Mouse (Mus musculus) kidney, postnatal 0 days (tissue): Measurements from ENCODE around the gene Kcnc3. TPM values are rescaled to one million over a fixed set of nuclear protein-coding genes. Genes with fewer than 3 reads are reported as not detected.
A peak's percentile ranks its signal among the peaks of the same experiment; 100 is the strongest.

ENCODE experiments used
- ATAC-seq: fragments of 200-750 bp; cut with Nextera tagmentation; replicated peaks from 2 replicates; pipeline ENCODE4 v1.8.0; 2017; ENCODE audit warnings: low read depth, moderate number of reproducible peaks, moderate TSS enrichment, moderate library complexity; ENCODE audit not compliant: low FRiP score
- DNase-seq: peaks from one replicate; pipeline ENCODE4 v3.0.0-alpha.2; 2016; ENCODE audit warnings: low spot score
- H3K27ac ChIP-seq: fragments of 300-500 bp; sonication (generic); 2 replicates; pipeline ENCODE4 v1.5.1; 2014; ENCODE audit warnings: mild to moderate bottlenecking
- H3K27me3 ChIP-seq: fragments of 300-500 bp; sonication (generic); 2 replicates; pipeline ENCODE4 v1.6.1; 2014; ENCODE audit warnings: low read length, mixed read lengths; ENCODE audit not compliant: insufficient read depth
- H3K36me3 ChIP-seq: fragments of 300-500 bp; sonication (generic); 2 replicates; pipeline ENCODE4 v1.6.1; 2014; ENCODE audit warnings: low read length, mixed read lengths; ENCODE audit not compliant: insufficient read depth
- H3K4me1 ChIP-seq: fragments of 300-500 bp; sonication (generic); replicated peaks from 2 replicates; pipeline ENCODE4 v1.6.1; 2014; ENCODE audit warnings: antibody characterized with exemption, low read length, mixed read lengths; ENCODE audit not compliant: insufficient read depth
- H3K4me2 ChIP-seq: fragments of 300-500 bp; sonication (generic); 2 replicates; pipeline ENCODE4 v1.6.1; 2014; ENCODE audit warnings: mild to moderate bottlenecking, low read length, moderate library complexity, mixed read lengths
- H3K4me3 ChIP-seq: fragments of 300-500 bp; sonication (generic); replicated peaks from 2 replicates; pipeline ENCODE4 v1.5.1; 2014; ENCODE audit warnings: low read depth, low read length
- H3K9ac ChIP-seq: fragments of 300-500 bp; sonication (generic); 2 replicates; pipeline ENCODE4 v1.6.1; 2014; ENCODE audit warnings: low read depth, low read length
- H3K9me3 ChIP-seq: fragments of 300-500 bp; sonication (generic); replicated peaks from 2 replicates; pipeline ENCODE4 v1.6.1; 2016; ENCODE audit warnings: low read length, inconsistent platforms, mixed read lengths
- CTCF ChIP-seq: IDR thresholded peaks from 2 replicates; pipeline ENCODE4 v1.5.1; 2016; ENCODE audit warnings: antibody characterized with exemption, low read depth, mild to moderate bottlenecking, moderate library complexity
- WGBS: fragments of 180-500 bp; shearing (Covaris S2); extraction: QIAGEN DNeasy Blood & Tissue Kit; methylation state at CpG from one replicate; pipeline ENCODE4 v1.1.7; 2014; 5-methylcytosine and 5-hydroxymethylcytosine counted together
- polyA plus RNA-seq: library from polyadenylated mRNA; unstranded; fragments of >200 nt; fragmentation: Nextera tagmentation; extraction: Ambion mirVana; gene quantifications from 2 replicates; pipeline ENCODE4 v1.2.1, GENCODE M21; 2015

Kcnc3 gene
- polyA plus RNA-seq, 1 experiment from 2014 or later: 0.30 TPM

- no peak for TF ChIP-seq CTCF
- Histone ChIP-seq H3K4me2 (no peak overlapping the region), H3K36me3 (no peaks in the 10 kb centered on the region), H3K27ac (no peak overlapping the region), H3K9me3 (no peaks in the 10 kb centered on the region), H3K4me3 (no peak overlapping the region), H3K9ac (no peak overlapping the region), H3K27me3 (no peaks in the 10 kb centered on the region), H3K4me1 (no peaks in the 10 kb centered on the region)
- no peak for DNase-seq
- ATAC-seq: no peak
- WGBS: 70% methylated on average over 6 of the region's 6 CpGs
These were observed 25.1 kb upstream of the Kcnc3 start for GRCm38 (mm10) chr7:44565414-44565813.

- H3K36me3 ChIP-seq: no peaks in the 10 kb centered on the region
- ATAC-seq: no peak
- DNase-seq: no peak
- H3K27ac ChIP-seq: no peak overlapping the region
- no peaks in the 10 kb centered on the region for H3K4me1 ChIP-seq
- no peaks in the 10 kb centered on the region for H3K27me3 ChIP-seq
- TF ChIP-seq CTCF: no peak
- H3K9ac ChIP-seq: no peak overlapping the region
- no peak overlapping the region for H3K4me3 ChIP-seq
- H3K9me3 ChIP-seq: no peaks in the 10 kb centered on the region
- H3K4me2 ChIP-seq: no peak overlapping the region
- 65% methylated on average over 9 of the region's 9 CpGs for WGBS
These were observed 21.7 kb upstream of the Kcnc3 start for GRCm38 (mm10) chr7:44568803-44569202.

- Histone ChIP-seq H3K4me2 (no peak overlapping the region), H3K27ac (peak overlapping the region; percentile 65), H3K36me3 (no peaks in the 10 kb centered on the region), H3K4me1 (no peaks in the 10 kb centered on the region), H3K9ac (no peak overlapping the region), H3K4me3 (no peak overlapping the region), H3K9me3 (no peaks in the 10 kb centered on the region), H3K27me3 (no peaks in the 10 kb centered on the region)
- 79% methylated on average over 6 of the region's 6 CpGs for WGBS
- no peak for ATAC-seq
- TF ChIP-seq CTCF: no peak
- no peak for DNase-seq
These were observed 19.5 kb upstream of the Kcnc3 start for GRCm38 (mm10) chr7:44570989-44571388.

- Histone ChIP-seq H3K4me2 (no peak overlapping the region), H3K9me3 (no peaks in the 10 kb centered on the region), H3K4me1 (no peaks in the 10 kb centered on the region), H3K36me3 (no peaks in the 10 kb centered on the region), H3K9ac (no peak overlapping the region), H3K27ac (peak overlapping the region; percentile 65), H3K4me3 (no peak overlapping the region), H3K27me3 (no peaks in the 10 kb centered on the region)
- WGBS: 30% methylated on average over 4 of the region's 4 CpGs
- ATAC-seq: peak; percentile 74
- TF ChIP-seq CTCF: no peak
- DNase-seq: no peak
These were observed 18.7 kb upstream of the Kcnc3 start for GRCm38 (mm10) chr7:44571811-44572210.

- Histone ChIP-seq H3K4me2 (peak within 1 kb of the TSS; percentile 36; the same call in 1 of the 2 replicates), H3K4me1 (no peaks in the 10 kb centered on the region), H3K27ac (peak within 1 kb of the TSS; percentile 65), H3K27me3 (no peaks in the 10 kb centered on the region), H3K36me3 (no peaks in the 10 kb centered on the region), H3K4me3 (no peak within 1 kb of the TSS), H3K9ac (0 out of 2 replicates have a peak within 1 kb of the TSS, but pooled peaks have one; percentile 31), H3K9me3 (no peaks in the 10 kb centered on the region)
- WGBS: 43% methylated on average over 7 of the region's 7 CpGs
- peak; percentile 93 for ATAC-seq
- TF ChIP-seq CTCF: no peak
- DNase-seq: peak; percentile 28
These were observed 18.2 kb upstream of the Kcnc3 start, which contains the start of gene Napsa for GRCm38 (mm10) chr7:44572213-44572701. Gene Napsa (plus strand): TSS chr7:44572380.

- WGBS: 70% methylated on average over 5 of the region's 5 CpGs
- no peak for ATAC-seq
These were observed 17.4 kb upstream of the Kcnc3 start for GRCm38 (mm10) chr7:44572956-44573484.

GRCm38 (mm10) chr7:44576333-44576844 is 14.1 kb upstream of the Kcnc3 start:
- ATAC-seq: no peak
- Histone ChIP-seq H3K4me3 (no peak overlapping the region), H3K9ac (no peak overlapping the region), H3K4me1 (no peaks in the 10 kb centered on the region), H3K9me3 (no peaks in the 10 kb centered on the region), H3K36me3 (no peaks in the 10 kb centered on the region), H3K4me2 (no peak overlapping the region), H3K27me3 (no peaks in the 10 kb centered on the region), H3K27ac (no peak overlapping the region)
- TF ChIP-seq CTCF: peak; percentile 11; the same call in 1 of the 2 replicates
- WGBS: 38% methylated on average over 5 of the region's 5 CpGs
- no peak for DNase-seq

More at GRCm38 (mm10) chr7:44572956-44573484, 17.4 kb upstream of the Kcnc3 start:
- Histone ChIP-seq H3K27me3 (no peaks in the 10 kb centered on the region), H3K9ac (no peak overlapping the region), H3K36me3 (no peaks in the 10 kb centered on the region), H3K4me3 (no peak overlapping the region), H3K27ac (peak overlapping the region; percentile 65; the same call in 1 of the 2 replicates), H3K4me2 (peak overlapping the region; percentile 25; the same call in 1 of the 2 replicates), H3K4me1 (no peaks in the 10 kb centered on the region), H3K9me3 (no peaks in the 10 kb centered on the region)
- TF ChIP-seq CTCF: no peak
- no peak for DNase-seq
